Mouse (Mus musculus) limb, embryonic 11.5 days (tissue): ENCODE measurements around the gene Myadml2. TPM values are rescaled to one million over a fixed set of nuclear protein-coding genes. Genes with fewer than 3 reads are reported as not detected.
"Not testable (repeated sequence)": the region's sequence is repeated elsewhere in the genome, so short reads cannot be mapped to it uniquely, and the experiment has no call there.

Source experiments
- ATAC-seq: fragments of 200-750 bp; cut with Nextera tagmentation; 2 replicates; pipeline ENCODE4 v1.8.0; 2017; ENCODE audit warnings: low read depth; ENCODE audit not compliant: insufficient number of reproducible peaks, low FRiP score, low TSS enrichment
- DNase-seq: peaks from one replicate; pipeline ENCODE4 v3.0.0-alpha.2; 2015; ENCODE audit warnings: low spot score
- H3K27ac ChIP-seq: fragments of 300-500 bp; sonication (generic); replicated peaks from 2 replicates; pipeline ENCODE4 v1.5.1; 2014; ENCODE audit warnings: low read depth, mild to moderate bottlenecking, low read length
- H3K27me3 ChIP-seq: fragments of 300-500 bp; sonication (generic); 2 replicates; pipeline ENCODE4 v1.6.1; 2014; ENCODE audit warnings: mild to moderate bottlenecking, low read length, mixed read lengths; ENCODE audit not compliant: control insufficient read depth, insufficient read depth
- H3K36me3 ChIP-seq: fragments of 300-500 bp; sonication (generic); 2 replicates; pipeline ENCODE4 v1.6.1; 2014; ENCODE audit warnings: mild to moderate bottlenecking, low read length, moderate library complexity, mixed read lengths; ENCODE audit not compliant: control insufficient read depth, insufficient read depth
- H3K4me1 ChIP-seq: fragments of 300-500 bp; sonication (generic); 2 replicates; pipeline ENCODE4 v1.6.1; 2014; ENCODE audit warnings: low read length, mixed read lengths; ENCODE audit not compliant: control insufficient read depth, insufficient read depth
- H3K4me2 ChIP-seq: fragments of 300-500 bp; sonication (generic); 2 replicates; pipeline ENCODE4 v1.6.1; 2014; ENCODE audit warnings: low read depth, mild to moderate bottlenecking, moderate library complexity; ENCODE audit not compliant: severe bottlenecking
- H3K4me3 ChIP-seq: fragments of 300-500 bp; sonication (generic); 2 replicates; pipeline ENCODE4 v1.5.1; 2014; ENCODE audit warnings: low read depth, low read length
- H3K9ac ChIP-seq: fragments of 300-500 bp; sonication (generic); 2 replicates; pipeline ENCODE4 v1.6.1; 2014; ENCODE audit warnings: mild to moderate bottlenecking, low read length
- H3K9me3 ChIP-seq: fragments of 300-500 bp; sonication (generic); 2 replicates; pipeline ENCODE4 v1.6.1; 2016; ENCODE audit warnings: low read length; ENCODE audit not compliant: control insufficient read depth
- WGBS: fragments of 180-500 bp; shearing (Covaris S2); extraction: QIAGEN DNeasy Blood & Tissue Kit; methylation state at CpG from one replicate; pipeline ENCODE4 v1.1.7; 2014; 5-methylcytosine and 5-hydroxymethylcytosine counted together
- polyA plus RNA-seq: library from polyadenylated mRNA; unstranded; fragments of >200 nt; fragmentation: Nextera tagmentation; extraction: Ambion mirVana; gene quantifications from 2 replicates; pipeline ENCODE4 v1.2.1, GENCODE M21; 2014

Myadml2 gene
- polyA plus RNA-seq, 1 experiment from 2014 or later, result not detected

DNA sequence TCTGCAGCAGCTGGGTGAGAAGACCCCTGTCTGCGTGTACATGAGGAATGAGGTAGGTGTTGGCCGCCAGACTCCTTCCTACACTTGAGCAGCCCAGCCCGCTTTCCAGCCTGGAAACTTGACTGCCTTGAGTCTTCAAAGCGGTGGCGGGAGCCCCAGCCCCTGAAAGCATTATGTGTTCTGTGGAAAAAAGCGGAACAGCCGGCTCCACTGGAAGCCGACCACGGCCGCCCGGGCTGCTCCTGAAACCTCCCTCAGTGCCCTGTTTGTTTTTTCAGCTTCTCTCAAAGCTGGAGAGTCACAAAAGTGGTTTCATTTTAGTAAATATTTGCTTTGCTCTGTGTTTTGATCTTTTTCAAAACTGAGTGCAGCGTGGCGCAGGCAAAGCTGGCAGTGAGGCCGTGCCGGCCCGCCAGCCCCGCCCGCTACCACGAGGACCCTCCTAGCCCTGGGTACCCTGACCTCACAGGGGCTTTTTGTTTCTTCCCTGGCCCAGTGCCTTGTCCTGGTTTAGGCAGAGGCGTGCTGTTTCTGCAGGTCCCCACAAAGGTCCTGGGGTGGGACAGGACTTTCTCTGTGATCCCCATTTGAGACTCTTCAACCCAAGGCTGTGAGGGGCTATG lies 38.8 kb upstream of the Myadml2 start:
- Histone ChIP-seq H3K4me1 (no peaks in the 10 kb centered on the region), H3K4me2 (no peak overlapping the region), H3K27me3 (no peaks in the 10 kb centered on the region), H3K4me3 (no peak overlapping the region), H3K9me3 (no peaks in the 10 kb centered on the region), H3K9ac (no peak overlapping the region), H3K27ac (no peak overlapping the region), H3K36me3 (peaks cover 6% of the 10 kb centered on the region; the same call in 1 of the 2 replicates)
- ATAC-seq (no peak), DNase-seq (no peak)
- 86% methylated on average over 20 of the region's 20 CpGs for WGBS

DNA sequence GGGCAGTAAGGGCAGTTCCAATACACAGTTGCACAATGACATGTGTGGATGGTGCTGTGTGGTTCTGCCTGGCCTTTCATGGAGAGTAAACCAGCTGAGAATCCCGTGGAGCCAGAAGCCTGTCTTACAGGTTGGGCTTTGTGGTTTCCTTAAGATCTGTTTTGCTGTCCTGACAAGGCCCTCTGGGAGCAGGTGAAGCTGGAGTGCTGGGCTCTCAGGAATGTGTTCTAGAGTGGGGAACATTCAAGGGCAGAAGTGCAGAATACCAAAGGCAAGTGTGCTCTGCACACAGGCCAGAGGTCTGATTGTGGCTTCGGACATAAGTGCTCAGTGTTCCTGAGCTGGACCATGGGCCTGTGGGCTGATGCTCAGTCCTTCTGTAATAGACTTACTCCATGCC lies 36.7 kb upstream of the Myadml2 start:
- Histone ChIP-seq H3K4me1 (no peaks in the 10 kb centered on the region), H3K27ac (no peak overlapping the region), H3K4me2 (no peak overlapping the region), H3K36me3 (peaks cover 9% of the 10 kb centered on the region; the same call in 1 of the 2 replicates), H3K9me3 (no peaks in the 10 kb centered on the region), H3K4me3 (no peak overlapping the region), H3K27me3 (no peaks in the 10 kb centered on the region), H3K9ac (no peak overlapping the region)
- no peak for DNase-seq
- WGBS, result 89% methylated on average over 2 of the region's 2 CpGs
- no peak for ATAC-seq

DNA sequence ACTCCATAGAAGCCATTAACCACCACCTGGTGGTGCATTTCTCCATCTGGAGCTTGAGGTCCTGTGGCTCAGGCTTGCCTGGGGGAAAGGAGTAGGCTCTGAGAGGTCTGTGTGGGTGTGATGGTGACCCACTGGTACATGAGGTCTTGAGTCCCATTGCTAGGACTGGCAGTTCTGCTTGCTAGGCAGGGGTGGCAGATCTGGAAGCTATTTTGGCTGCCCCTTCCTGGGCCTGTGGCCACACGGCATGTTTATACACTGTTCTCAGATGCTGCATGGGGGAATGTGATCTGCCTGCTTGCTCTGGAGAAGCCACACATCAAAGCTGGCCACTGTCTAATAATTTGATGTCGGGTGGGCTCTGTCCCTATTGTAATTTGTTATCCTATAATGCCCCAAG lies 36.1 kb upstream of the Myadml2 start:
- Histone ChIP-seq H3K9ac (no peak overlapping the region), H3K36me3 (peaks cover 9% of the 10 kb centered on the region; the same call in 1 of the 2 replicates), H3K4me1 (no peaks in the 10 kb centered on the region), H3K4me3 (no peak overlapping the region), H3K4me2 (no peak overlapping the region), H3K9me3 (no peaks in the 10 kb centered on the region), H3K27me3 (no peaks in the 10 kb centered on the region), H3K27ac (no peak overlapping the region)
- DNase-seq (no peak), ATAC-seq (no peak)
- WGBS, result 78% methylated on average over 2 of the region's 2 CpGs

DNA sequence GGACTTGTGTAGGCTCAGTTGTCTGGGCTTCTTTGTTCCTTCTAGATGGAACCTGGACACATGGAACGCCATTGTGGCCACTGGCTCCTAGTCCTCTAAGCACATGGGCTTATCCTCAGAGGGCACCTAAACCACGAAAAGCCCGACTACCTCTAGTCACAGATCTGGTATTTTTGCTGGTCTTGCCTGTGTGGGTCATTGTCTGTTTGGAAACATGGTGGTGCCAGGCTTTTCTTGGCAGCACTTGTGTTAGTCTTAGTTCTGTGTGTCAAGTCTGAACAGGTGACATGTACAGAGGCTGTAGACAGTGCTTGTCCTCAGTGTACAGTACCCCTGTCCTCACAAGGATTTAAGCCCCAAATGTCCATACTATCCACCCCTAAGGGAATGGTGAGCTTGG lies 35.6 kb upstream of the Myadml2 start:
- Histone ChIP-seq H3K27me3 (no peaks in the 10 kb centered on the region), H3K4me1 (no peaks in the 10 kb centered on the region), H3K27ac (no peak overlapping the region), H3K4me3 (no peak overlapping the region), H3K36me3 (peaks cover 10% of the 10 kb centered on the region; the same call in 1 of the 2 replicates), H3K4me2 (no peak overlapping the region), H3K9ac (no peak overlapping the region), H3K9me3 (no peaks in the 10 kb centered on the region)
- ATAC-seq, result no peak
- 93% methylated on average over 3 of the region's 3 CpGs for WGBS
- DNase-seq, result no peak

DNA sequence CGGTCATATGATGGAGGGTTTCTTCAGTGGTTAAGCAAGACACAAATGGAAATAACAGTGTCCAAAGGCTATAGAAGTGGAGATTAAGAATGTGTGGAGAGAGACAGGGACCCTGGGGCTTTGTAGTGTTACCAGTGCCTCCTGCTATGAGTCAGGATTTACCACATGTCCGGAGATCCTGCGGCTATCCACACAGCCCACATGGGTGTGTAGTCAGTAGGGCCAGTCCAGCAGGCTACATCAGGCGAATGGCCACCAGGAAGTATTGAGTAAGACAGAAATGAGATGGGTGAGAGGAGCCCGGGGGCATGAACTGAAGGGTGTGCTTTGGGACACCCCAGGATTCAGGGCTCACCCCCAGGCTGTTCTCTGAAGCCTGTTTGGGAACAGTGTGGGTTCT lies 34.7 kb upstream of the Myadml2 start:
- ATAC-seq (no peak), DNase-seq (no peak)
- Histone ChIP-seq H3K9me3 (no peaks in the 10 kb centered on the region), H3K27me3 (no peaks in the 10 kb centered on the region), H3K27ac (no peak overlapping the region), H3K4me2 (no peak overlapping the region), H3K36me3 (peaks cover 13% of the 10 kb centered on the region; the same call in 1 of the 2 replicates), H3K9ac (no peak overlapping the region), H3K4me3 (no peak overlapping the region), H3K4me1 (no peaks in the 10 kb centered on the region)
- 92% methylated on average over 5 of the region's 5 CpGs for whole genome bisulfite sequencing

DNA sequence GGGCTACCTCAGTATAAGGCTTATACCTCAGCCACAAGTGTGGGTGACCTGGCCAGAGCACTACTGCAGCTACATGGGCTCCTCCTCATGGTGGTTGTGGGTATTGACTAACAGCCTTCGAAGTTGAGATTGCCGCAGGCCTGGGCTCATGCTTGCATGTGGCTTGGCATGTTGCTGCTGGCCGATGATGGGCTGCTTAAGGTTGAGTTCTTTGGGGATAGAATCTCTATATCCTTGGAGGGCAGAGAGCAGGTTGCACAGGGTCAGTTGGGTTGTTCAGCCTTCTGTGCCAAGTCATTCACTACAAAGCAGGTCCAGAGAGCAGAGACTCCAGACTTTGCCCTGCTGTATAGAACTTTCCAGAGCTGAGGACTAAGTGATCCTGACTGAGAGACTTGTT lies 32.0 kb upstream of the Myadml2 start:
- H3K36me3 ChIP-seq, result peaks cover 11% of the 10 kb centered on the region; the same call in 1 of the 2 replicates
- H3K9me3 ChIP-seq, result no peaks in the 10 kb centered on the region
- no peaks in the 10 kb centered on the region for H3K4me1 ChIP-seq
- no peaks in the 10 kb centered on the region for H3K27me3 ChIP-seq
- DNase-seq, result no peak
- no peak for ATAC-seq
- H3K9ac ChIP-seq, result no peak overlapping the region
- no peak overlapping the region for H3K27ac ChIP-seq
- H3K4me3 ChIP-seq, result no peak overlapping the region
- 85% methylated on average over 3 of the region's 3 CpGs for WGBS
- no peak overlapping the region for H3K4me2 ChIP-seq

DNA sequence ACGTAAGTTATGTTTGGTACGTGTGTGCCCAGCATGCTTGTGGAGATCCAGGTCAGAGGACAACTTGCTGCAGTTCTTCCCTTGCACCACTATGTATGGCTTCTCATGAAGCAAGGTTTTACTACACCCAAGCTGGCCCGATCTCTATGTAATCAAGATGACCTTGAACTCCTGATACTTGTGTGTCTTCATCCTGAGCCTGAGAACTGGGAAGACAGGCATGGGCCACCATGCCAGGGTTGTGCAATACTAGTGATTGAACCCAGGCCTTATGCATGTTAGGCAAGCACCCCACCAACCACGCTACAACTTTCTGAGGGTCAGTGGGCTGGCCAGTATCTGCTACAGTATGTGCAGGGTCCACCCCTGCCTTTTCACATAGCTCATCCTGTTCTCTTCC lies 29.0 kb upstream of the Myadml2 start:
- no peak overlapping the region for H3K27ac ChIP-seq
- peaks cover 7% of the 10 kb centered on the region; the same call in 1 of the 2 replicates for H3K36me3 ChIP-seq
- H3K9me3 ChIP-seq, result no peaks in the 10 kb centered on the region

DNA sequence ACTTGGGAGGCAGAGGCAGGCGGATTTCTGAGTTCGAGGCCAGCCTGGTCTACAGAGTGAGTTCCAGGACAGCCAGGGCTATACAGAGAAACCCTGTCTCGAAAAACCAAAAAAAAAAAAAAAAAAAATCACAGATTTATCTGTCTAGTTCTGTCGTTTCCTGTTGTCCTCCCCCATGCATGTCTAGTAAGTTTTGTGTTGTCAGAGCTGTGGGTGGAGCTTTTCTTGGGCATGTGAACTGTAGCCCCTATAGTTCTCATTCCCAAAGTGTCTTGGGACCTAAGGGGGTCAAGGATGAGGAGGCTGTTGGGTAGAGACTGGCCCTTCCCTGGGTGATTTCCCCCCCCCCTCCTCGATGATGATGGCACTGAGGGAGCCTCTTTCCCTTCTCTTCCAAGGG lies 27.9 kb upstream of the Myadml2 start:
- not testable (repeated sequence) for H3K4me2 ChIP-seq, H3K27ac ChIP-seq, ATAC-seq, H3K4me3 ChIP-seq, H3K36me3 ChIP-seq, H3K9me3 ChIP-seq, H3K4me1 ChIP-seq, DNase-seq, H3K9ac ChIP-seq, H3K27me3 ChIP-seq
- WGBS, result 96% methylated on average over 4 of the region's 5 CpGs

More for the DNA sequence above, 29.0 kb upstream of the Myadml2 start:
- ATAC-seq (no peak), DNase-seq (no peak)
- Histone ChIP-seq H3K4me2 (no peak overlapping the region), H3K9ac (no peak overlapping the region), H3K27me3 (no peaks in the 10 kb centered on the region), H3K4me1 (peaks cover 6% of the 10 kb centered on the region; the same call in 1 of the 2 replicates), H3K4me3 (no peak overlapping the region)
- WGBS, result 94% methylated on average over 4 of the region's 4 CpGs
